Mouse (Mus musculus): ENCODE measurements around the gene Itpa.

- TF ChIP-seq POLR2A (IDR thresholded peaks at IDR 0.05; ENCODE audit: low read depth, low read length): no peak
- no peak for TF ChIP-seq CTCF (IDR thresholded peaks at IDR 0.05; ENCODE audit: extremely low read depth, insufficient read length, insufficient replicate concordance, low read depth, low read length)
Observed at GRCm38 (mm10) chr2:130717951-130718350, 50.5 kb downstream of the Itpa start.
